8 mouse cellular contexts compared by ENCODE assay signal in the genomic region with DNA sequence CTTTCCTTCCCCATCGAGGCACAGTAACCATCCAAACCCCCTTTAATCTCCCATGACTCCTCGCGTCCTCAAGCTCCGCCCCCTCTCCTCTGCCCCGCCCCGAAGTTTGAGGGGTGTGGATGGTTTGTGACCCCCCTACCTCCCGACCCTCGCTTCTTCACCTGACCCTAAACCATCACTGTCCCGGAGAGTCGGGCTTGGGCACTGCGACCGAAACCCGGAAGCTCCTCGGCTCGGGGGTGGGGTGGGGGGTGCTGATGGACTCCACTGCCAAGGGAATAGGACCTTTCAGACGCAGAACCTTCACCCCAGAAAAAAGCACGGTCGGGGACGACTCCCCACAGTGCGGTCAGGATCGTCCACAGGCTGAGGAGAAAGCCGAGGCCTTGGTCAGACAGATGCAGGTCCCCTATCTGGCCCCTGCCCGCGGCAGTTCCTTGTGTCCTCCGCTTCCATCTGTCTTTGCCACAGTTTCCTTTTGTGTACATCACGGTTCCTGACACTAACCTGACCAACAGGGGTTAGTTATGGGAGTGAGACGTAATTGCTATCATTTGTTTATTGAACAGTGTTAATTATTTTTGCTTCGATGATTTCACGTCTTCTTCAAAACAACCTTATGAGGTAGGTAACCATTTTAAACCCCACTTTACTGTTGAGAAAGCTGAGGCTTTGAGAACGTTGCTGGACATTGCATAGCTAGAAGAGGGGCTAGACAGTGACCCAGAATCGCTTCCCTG. TPM values are rescaled to one million over a fixed set of nuclear protein-coding genes. Genes with fewer than 3 reads are reported as not detected.
A peak's percentile ranks its signal among the peaks of the same experiment; 100 is the strongest.
DNase-seq lines count a peak whose midpoint lies in the region; ATAC-seq and TF ChIP-seq lines count a peak whose summit lies in the region.

No protein-coding gene starts in this region.

- in situ Hi-C loops in CH12.LX (cut with MboI; ENCODE audit: low pct_ligation_motif_present, low pct_unique_long_range_greater_than_20kb, low sequenced_read_pairs), result no loop called here

- H3K79me2 ChIP-seq in CH12.LX (replicated peaks; ENCODE audit: control insufficient read depth, extremely low read depth, insufficient read depth, poor library complexity, severe bottlenecking) (no peaks in the 10 kb centered on the region; the same call in 1 of the 2 replicates), myocyte (ENCODE audit: control insufficient read depth, insufficient read depth) (peaks cover 14% of the 10 kb centered on the region)

- no peak for DNase-seq in heart, postnatal 4 days
- no peak for DNase-seq in CH12.LX (ENCODE audit: extremely low read depth)
- no peak for DNase-seq in layer of hippocampus, adult 9-10 months (ENCODE audit: low spot score)
- DNase-seq in spleen, adult 12 weeks (ENCODE audit: low spot score), result no peak

- no peak for TF ChIP-seq RAD21 in CH12.LX (IDR thresholded peaks at IDR 0.05; ENCODE audit: low read depth, low read length)

- TF ChIP-seq POLR2A in CH12.LX (IDR thresholded peaks at IDR 0.05; ENCODE audit: low read depth, low read length) (no peak), myocyte (IDR thresholded peaks at IDR 0.05; ENCODE audit: insufficient read length, low read depth) (no peak)

- peaks cover 7% of the 10 kb centered on the region for H3K4me1 ChIP-seq in heart, embryonic 11.5 days (ENCODE audit: control insufficient read depth, insufficient read depth, low read length)
- H3K4me1 ChIP-seq in CH12.LX (ENCODE audit: control insufficient read depth in 1 of 2, insufficient read depth in 2 of 2), result peaks cover 5 to 36% of the 10 kb centered on the region in 2 experiments
- peaks cover 21% of the 10 kb centered on the region for H3K4me1 ChIP-seq in embryonic facial prominence, embryonic 15.5 days
- H3K4me1 ChIP-seq in intestine, embryonic 16.5 days (ENCODE audit: control insufficient read depth, insufficient read depth, low read length), result peaks cover 13% of the 10 kb centered on the region

- peak overlapping the region; percentile 82 for H3K4me3 ChIP-seq in heart, embryonic 11.5 days (ENCODE audit: low read depth, low read length)
- H3K4me3 ChIP-seq in CH12.LX (replicated peaks in 1 of 3; ENCODE audit: low read depth in 2 of 3, low read length in 2 of 3, poor library complexity in 1 of 3) (peak overlapping the region; percentile 70 to 97 (median 75)), myocyte (peak overlapping the region; percentile 80)
- H3K4me3 ChIP-seq in embryonic facial prominence, embryonic 15.5 days (replicated peaks), result peak overlapping the region; percentile 83
- H3K4me3 ChIP-seq in intestine, embryonic 16.5 days (ENCODE audit: low read length), result peak overlapping the region; percentile 65

- no peak for TF ChIP-seq EP300 in CH12.LX (IDR thresholded peaks at IDR 0.05; ENCODE audit: low read length)

- no peak for TF ChIP-seq CTCF in CH12.LX (conservative IDR thresholded peaks at IDR 0.05 in 1 of 2, IDR thresholded peaks at IDR 0.05 in 1 of 2; ENCODE audit: low read depth in 2 of 2, low read length in 2 of 2)

- H3K9me3 ChIP-seq in heart, embryonic 11.5 days (replicated peaks; ENCODE audit: control insufficient read depth, low read length), result no peaks in the 10 kb centered on the region
- no peaks in the 10 kb centered on the region for H3K9me3 ChIP-seq in CH12.LX (replicated peaks; ENCODE audit: low read length)
- H3K9me3 ChIP-seq in embryonic facial prominence, embryonic 15.5 days (replicated peaks), result no peaks in the 10 kb centered on the region
- no peaks in the 10 kb centered on the region for H3K9me3 ChIP-seq in intestine, embryonic 16.5 days (ENCODE audit: control insufficient read depth, low read length)

- dilution Hi-C loops in CH12.LX (cut with MboI; ENCODE audit: extremely low pct_ligation_motif_present, extremely low pct_unique_long_range_greater_than_20kb, low sequenced_read_pairs), result no loop called here

- H3K27me3 ChIP-seq in heart, embryonic 11.5 days (ENCODE audit: control insufficient read depth, insufficient read depth, low read length), result no peaks in the 10 kb centered on the region
- H3K27me3 ChIP-seq in CH12.LX (replicated peaks) (no peaks in the 10 kb centered on the region), myocyte (ENCODE audit: control insufficient read depth, insufficient read depth, insufficient read length) (no peaks in the 10 kb centered on the region)
- H3K27me3 ChIP-seq in embryonic facial prominence, embryonic 15.5 days, result no peaks in the 10 kb centered on the region
- H3K27me3 ChIP-seq in intestine, embryonic 16.5 days (replicated peaks; ENCODE audit: control insufficient read depth, insufficient read depth, low read length), result no peaks in the 10 kb centered on the region

- ATAC-seq in heart, embryonic 11.5 days (replicated peaks; ENCODE audit: insufficient number of reproducible peaks, low FRiP score, low TSS enrichment), result peak; percentile 60
- peak; percentile 61 for ATAC-seq in embryonic facial prominence, embryonic 15.5 days (ENCODE audit: insufficient number of reproducible peaks, low FRiP score, low TSS enrichment, low read depth)
- peak; percentile 65 for ATAC-seq in intestine, embryonic 16.5 days

- H3K4me2 ChIP-seq in heart, embryonic 11.5 days, result peak overlapping the region; percentile 75
- H3K4me2 ChIP-seq in CH12.LX (ENCODE audit: insufficient read depth, low read depth, poor library complexity, severe bottlenecking) (peak overlapping the region; percentile 88), myocyte (ENCODE audit: low read depth) (peak overlapping the region; percentile 83)
- peak overlapping the region; percentile 76 for H3K4me2 ChIP-seq in embryonic facial prominence, embryonic 15.5 days (replicated peaks)
- peak overlapping the region; percentile 56 for H3K4me2 ChIP-seq in intestine, embryonic 16.5 days (ENCODE audit: low read depth, low read length)

- 4% methylated on average over 31 of the region's 31 CpGs for WGBS in heart, embryonic 11.5 days (ENCODE audit: insufficient replicate concordance)
- 4% methylated on average over 31 of the region's 31 CpGs for WGBS in embryonic facial prominence, embryonic 15.5 days
- 2% methylated on average over 31 of the region's 31 CpGs for WGBS in intestine, embryonic 16.5 days

- H3K36me3 ChIP-seq in heart, embryonic 11.5 days (ENCODE audit: control insufficient read depth, insufficient read depth, low read length), result peaks cover 10% of the 10 kb centered on the region; the same call in 1 of the 2 replicates
- H3K36me3 ChIP-seq in CH12.LX (replicated peaks in 1 of 2; ENCODE audit: control insufficient read depth in 1 of 2, insufficient read depth in 1 of 2, low read length in 1 of 2) (peaks cover 27 to 41% of the 10 kb centered on the region in 2 experiments), myocyte (ENCODE audit: control insufficient read depth, insufficient read depth) (no peaks in the 10 kb centered on the region)
- peaks cover 28% of the 10 kb centered on the region for H3K36me3 ChIP-seq in embryonic facial prominence, embryonic 15.5 days
- peaks cover 13% of the 10 kb centered on the region for H3K36me3 ChIP-seq in intestine, embryonic 16.5 days (ENCODE audit: control insufficient read depth, insufficient read depth, low read length)

- peak overlapping the region; percentile 80 for H3ac ChIP-seq in myocyte (ENCODE audit: control insufficient read depth, insufficient read length)

- peak overlapping the region; percentile 81 for H3K27ac ChIP-seq in heart, embryonic 11.5 days (ENCODE audit: low read depth, low read length)
- H3K27ac ChIP-seq in CH12.LX (ENCODE audit: insufficient read depth, low read depth), result peak overlapping the region; percentile 44
- peak overlapping the region; percentile 91 for H3K27ac ChIP-seq in embryonic facial prominence, embryonic 15.5 days (replicated peaks)
- H3K27ac ChIP-seq in intestine, embryonic 16.5 days (ENCODE audit: low read length), result peak overlapping the region; percentile 85

- H3K9ac ChIP-seq in heart, embryonic 11.5 days (ENCODE audit: low read depth, low read length), result peak overlapping the region; percentile 91
- H3K9ac ChIP-seq in CH12.LX (ENCODE audit: insufficient read depth, low read depth), result peak overlapping the region; percentile 67
- H3K9ac ChIP-seq in embryonic facial prominence, embryonic 15.5 days, result peak overlapping the region; percentile 81
- peak overlapping the region; percentile 90 for H3K9ac ChIP-seq in intestine, embryonic 16.5 days (ENCODE audit: low read depth, low read length)

RNA-seq across cellular contexts. Expression of gene Tmub2, which starts 0.5 kb away (rescaled TPM):
- polyA plus RNA-seq in heart, embryonic 11.5 days (2014; fragmentation: Nextera tagmentation; extraction: Ambion mirVana), result 40.1 and 40.5 TPM in 2 replicates
- total RNA-seq in heart, postnatal 4 days (2021), result 10 to 100 TPM; 26.6 to 27.7 TPM
- total RNA-seq in CH12.LX (2012; rRNA removed) (27.8 and 31.0 TPM in 2 replicates), CH12.LX (2014; rRNA removed) (24.8 and 27.0 TPM in 2 replicates)
- polyA plus RNA-seq in CH12.LX (2012; ENCODE audit: insufficient read length, low read depth) (32.4 and 32.9 TPM in 2 replicates), myocyte (2012; fragmentation: generic; extraction: Trizol) (39.5 TPM)
- 58.3 and 59.5 TPM in 2 replicates for polyA plus RNA-seq in embryonic facial prominence, embryonic 15.5 days (2015; fragmentation: Nextera tagmentation; extraction: Ambion mirVana)
- polyA plus RNA-seq in intestine, embryonic 16.5 days (2015; fragmentation: Nextera tagmentation; extraction: Ambion mirVana), result 52.0 and 54.3 TPM in 2 replicates

RNA-seq across cellular contexts. Expression of gene Atxn7l3, which starts 11.2 kb away (rescaled TPM):
- 9.9 and 12.0 TPM in 2 replicates for polyA plus RNA-seq in heart, embryonic 11.5 days (2014; fragmentation: Nextera tagmentation; extraction: Ambion mirVana)
- 10 to 100 TPM; 36.8 to 39.4 TPM for total RNA-seq in heart, postnatal 4 days (2021)
- 46.6 and 51.3 TPM in 2 replicates for total RNA-seq in CH12.LX (2012; rRNA removed)
- 38.3 and 40.7 TPM in 2 replicates for total RNA-seq in CH12.LX (2014; rRNA removed)
- polyA plus RNA-seq in CH12.LX (2012; ENCODE audit: insufficient read length, low read depth), result 52.0 and 59.0 TPM in 2 replicates
- 18.4 and 20.0 TPM in 2 replicates for polyA plus RNA-seq in embryonic facial prominence, embryonic 15.5 days (2015; fragmentation: Nextera tagmentation; extraction: Ambion mirVana)
- polyA plus RNA-seq in intestine, embryonic 16.5 days (2015; fragmentation: Nextera tagmentation; extraction: Ambion mirVana), result 8.8 and 9.0 TPM in 2 replicates
- 39.5 TPM for polyA plus RNA-seq in myocyte (2012; fragmentation: generic; extraction: Trizol)

RNA-seq across cellular contexts. Expression of gene Asb16, which starts 16.7 kb away (rescaled TPM):
- 0.23 TPM in 1 of 2 replicates, not detected in the other for polyA plus RNA-seq in heart, embryonic 11.5 days (2014; fragmentation: Nextera tagmentation; extraction: Ambion mirVana)
- total RNA-seq in heart, postnatal 4 days (2021), result under 1 TPM; 0.33 to 0.41 TPM
- total RNA-seq in CH12.LX (2012; rRNA removed), result 0.04 TPM in 1 of 2 replicates, not detected in the other
- total RNA-seq in CH12.LX (2014; rRNA removed), result not detected in 2 replicates
- polyA plus RNA-seq in CH12.LX (2012; ENCODE audit: insufficient read length, low read depth), result not detected in 2 replicates
- polyA plus RNA-seq in embryonic facial prominence, embryonic 15.5 days (2015; fragmentation: Nextera tagmentation; extraction: Ambion mirVana), result 0.12 and 0.26 TPM in 2 replicates
- polyA plus RNA-seq in intestine, embryonic 16.5 days (2015; fragmentation: Nextera tagmentation; extraction: Ambion mirVana), result 0.05 TPM in 2 replicates
- 5.1 TPM for polyA plus RNA-seq in myocyte (2012; fragmentation: generic; extraction: Trizol)

RNA-seq across cellular contexts. Expression of gene Ubtf, which starts 34.3 kb away (rescaled TPM):
- polyA plus RNA-seq in heart, embryonic 11.5 days (2014; fragmentation: Nextera tagmentation; extraction: Ambion mirVana), result 52.4 and 56.4 TPM in 2 replicates
- 10 to 100 TPM; 81.9 to 89.3 TPM for total RNA-seq in heart, postnatal 4 days (2021)
- total RNA-seq in CH12.LX (2012; rRNA removed) (126 and 142 TPM in 2 replicates), CH12.LX (2014; rRNA removed) (89.9 and 99.8 TPM in 2 replicates)
- polyA plus RNA-seq in CH12.LX (2012; ENCODE audit: insufficient read length, low read depth) (124 and 149 TPM in 2 replicates), myocyte (2012; fragmentation: generic; extraction: Trizol) (58.6 TPM)
- polyA plus RNA-seq in embryonic facial prominence, embryonic 15.5 days (2015; fragmentation: Nextera tagmentation; extraction: Ambion mirVana), result 86.6 and 87.3 TPM in 2 replicates
- 65.5 and 66.0 TPM in 2 replicates for polyA plus RNA-seq in intestine, embryonic 16.5 days (2015; fragmentation: Nextera tagmentation; extraction: Ambion mirVana)

RNA-seq across cellular contexts. Expression of gene BC030867, which starts 36.6 kb away (rescaled TPM):
- polyA plus RNA-seq in heart, embryonic 11.5 days (2014; fragmentation: Nextera tagmentation; extraction: Ambion mirVana), result 12.7 and 13.2 TPM in 2 replicates
- 1 to 10 TPM; 5.3 TPM for total RNA-seq in heart, postnatal 4 days (2021)
- total RNA-seq in CH12.LX (2012; rRNA removed), result 25.6 and 26.2 TPM in 2 replicates
- 9.7 and 11.4 TPM in 2 replicates for total RNA-seq in CH12.LX (2014; rRNA removed)
- polyA plus RNA-seq in CH12.LX (2012; ENCODE audit: insufficient read length, low read depth), result 34.0 and 35.2 TPM in 2 replicates
- 13.6 and 16.0 TPM in 2 replicates for polyA plus RNA-seq in embryonic facial prominence, embryonic 15.5 days (2015; fragmentation: Nextera tagmentation; extraction: Ambion mirVana)
- polyA plus RNA-seq in intestine, embryonic 16.5 days (2015; fragmentation: Nextera tagmentation; extraction: Ambion mirVana), result 12.4 and 15.9 TPM in 2 replicates
- polyA plus RNA-seq in myocyte (2012; fragmentation: generic; extraction: Trizol), result 4.4 TPM
